Mouse (Mus musculus): ENCODE measurements at regions not wholly inside any gene's neighbourhood (a gene's known extent, or its start where the extent isn't known, plus 50 kb on each side); places are given as distances from the start of the nearest gene placed in this dataset.

- TF ChIP-seq CTCF (IDR thresholded peaks at IDR 0.05; ENCODE audit: borderline replicate concordance, extremely low read depth, insufficient read depth, insufficient read length) = no peak
- TF ChIP-seq POLR2A (IDR thresholded peaks at IDR 0.05; ENCODE audit: borderline replicate concordance, extremely low read depth, insufficient read depth, insufficient read length, poor library complexity, severe bottlenecking) = no peak
Measured at GRCm38 (mm10) chr11:64267547-64267946, 167.6 kb upstream of the Hs3st3a1 start.

All from brain, embryonic 14.5 days (tissue).